ENCODE assay signal across 17 mouse cellular contexts in the genomic region with DNA sequence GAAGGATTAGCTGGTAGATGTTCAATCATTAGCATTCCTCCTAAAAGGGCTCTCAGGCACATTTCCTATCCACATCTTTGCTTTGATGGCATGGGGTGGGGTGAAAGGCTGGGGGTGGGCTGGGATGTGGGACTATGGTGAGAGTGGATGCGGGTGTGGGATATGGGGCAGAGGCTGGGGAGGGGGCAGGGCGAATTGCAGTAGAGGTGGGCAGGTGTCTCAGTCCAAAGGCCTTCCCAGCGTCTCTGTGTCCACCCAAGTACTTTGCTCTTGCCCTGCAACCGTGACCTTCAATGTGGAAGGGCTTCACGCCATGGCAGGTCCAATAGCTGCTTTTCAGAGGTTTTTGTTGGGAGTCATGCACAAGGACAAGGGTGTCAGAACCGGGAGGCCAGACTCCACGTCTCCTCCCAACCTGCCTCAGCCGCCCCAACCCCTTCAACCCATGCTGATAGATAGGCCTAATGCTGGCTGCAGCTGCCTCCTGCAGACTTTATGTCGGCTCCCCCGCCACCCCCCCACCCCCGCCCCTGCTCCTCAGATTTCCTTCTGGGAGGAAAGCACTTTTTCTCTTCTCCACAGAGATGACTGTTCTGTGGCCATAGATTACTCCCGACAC.
"Had no signal": no experiment of that assay in that cellular context is flagged by ENCODE, and none has a peak within 500 bp of the region (broad histone marks: within the 10 kb centered on the region; RNA-seq: fewer than 3 reads in every experiment).

No protein-coding gene starts in this region.

- H3K9ac ChIP-seq: lung, embryonic 14.5 days; midbrain, embryonic 12.5 days; neural tube, embryonic 13.5 days; neural tube, embryonic 15.5 days had no signal

- H3K9me3 ChIP-seq: midbrain, embryonic 10.5 days; midbrain, embryonic 12.5 days; neural tube, embryonic 13.5 days; neural tube, embryonic 15.5 days had no signal

- ATAC-seq: midbrain, embryonic 16.5 days had no signal

- H3K27ac ChIP-seq: midbrain, embryonic 10.5 days; midbrain, embryonic 12.5 days; neural tube, embryonic 13.5 days; neural tube, embryonic 15.5 days had no signal

- H3K36me3 ChIP-seq: midbrain, embryonic 10.5 days; midbrain, embryonic 12.5 days; neural tube, embryonic 13.5 days; neural tube, embryonic 15.5 days had no signal

- H3K4me3 ChIP-seq: midbrain, embryonic 10.5 days; midbrain, embryonic 12.5 days; myocyte; neural tube, embryonic 13.5 days; neural tube, embryonic 15.5 days had no signal

- H3K27me3 ChIP-seq: neural tube, embryonic 13.5 days; neural tube, embryonic 15.5 days had no signal

- H3K4me2 ChIP-seq: lung, embryonic 14.5 days; midbrain, embryonic 12.5 days; neural tube, embryonic 13.5 days; neural tube, embryonic 15.5 days had no signal

- DNase-seq: lung, embryonic 14.5 days; lung, postnatal 10 days; lung, postnatal 4 days; midbrain, embryonic 14.5 days; retina, postnatal 1 day; right cerebral cortex, postnatal 25 days; right cerebral cortex, postnatal 4 days; spleen, adult 18-20 months; thymus, adult 18-20 months; thymus, postnatal 14 days; thymus, postnatal 36 days had no signal
